Mouse (Mus musculus) monocyte, adult 5-6 weeks (primary cell): ENCODE results near the gene Antxr1. TPM values are rescaled to one million over a fixed set of nuclear protein-coding genes. Genes with fewer than 3 reads are reported as not detected.

Experiments used
- ATAC-seq: fragments of 153-309, 156-312 bp; replicated peaks from 2 replicates; pipeline ENCODE4 v1.8.0; 2017; ENCODE audit warnings: mild to moderate bottlenecking; ENCODE audit not compliant: low TSS enrichment, insufficient number of reproducible peaks, severe bottlenecking, poor library complexity, low FRiP score
- total RNA-seq: library from RNA; stranded (forward); fragments of 200-1000, 200-491, 200-594 nt; gene quantifications from 3 replicates; pipeline ENCODE4 v1.2.3, GENCODE M21; 2017

The Antxr1 gene
- total RNA-seq, 1 experiment from 2014 or later: not detected

GRCm38 (mm10) chr6:87301991-87302390 is 33.6 kb downstream of the Antxr1 start:
- ATAC-seq: no peak

- ATAC-seq: no peak
Measured at GRCm38 (mm10) chr6:87294904-87295303, 40.7 kb downstream of the Antxr1 start.

- no peak for ATAC-seq
Measured at GRCm38 (mm10) chr6:87292911-87293851, 42.4 kb downstream of the Antxr1 start.

- no peak for ATAC-seq
Measured at GRCm38 (mm10) chr6:87287251-87287650, 48.4 kb downstream of the Antxr1 start.

- ATAC-seq: no peak
Measured at GRCm38 (mm10) chr6:87285365-87285749, 50.3 kb downstream of the Antxr1 start.

GRCm38 (mm10) chr6:87284716-87285364 is 50.8 kb downstream of the Antxr1 start:
- ATAC-seq: no peak

GRCm38 (mm10) chr6:87282346-87282781 is 53.3 kb downstream of the Antxr1 start:
- ATAC-seq: no peak

GRCm38 (mm10) chr6:87281771-87282170 is 53.9 kb downstream of the Antxr1 start:
- no peak for ATAC-seq

- no peak for ATAC-seq
Measured at GRCm38 (mm10) chr6:87278151-87278550, 57.5 kb downstream of the Antxr1 start.

GRCm38 (mm10) chr6:87277527-87277926 is 58.1 kb downstream of the Antxr1 start:
- ATAC-seq: no peak

- ATAC-seq: no peak
Measured at GRCm38 (mm10) chr6:87276941-87277340, 58.7 kb downstream of the Antxr1 start.

- ATAC-seq: no peak
Measured at GRCm38 (mm10) chr6:87274779-87275178, 60.8 kb downstream of the Antxr1 start.

- ATAC-seq: no peak
Measured at GRCm38 (mm10) chr6:87273791-87274190, 61.8 kb downstream of the Antxr1 start.

- ATAC-seq: no peak
Measured at GRCm38 (mm10) chr6:87273141-87273540, 62.5 kb downstream of the Antxr1 start.

GRCm38 (mm10) chr6:87272202-87272601 is 63.4 kb downstream of the Antxr1 start:
- no peak for ATAC-seq

GRCm38 (mm10) chr6:87270452-87270851 is 65.2 kb downstream of the Antxr1 start:
- ATAC-seq: no peak

GRCm38 (mm10) chr6:87269950-87270349 is 65.7 kb downstream of the Antxr1 start:
- no peak for ATAC-seq

- ATAC-seq: no peak
Measured at GRCm38 (mm10) chr6:87262666-87263065, 73.0 kb downstream of the Antxr1 start.

- ATAC-seq: no peak
Measured at GRCm38 (mm10) chr6:87258976-87259375, 76.6 kb downstream of the Antxr1 start.
